Mouse (Mus musculus) thymus, postnatal 25 days (tissue): ENCODE results near the gene Map3k13.
"Not testable (repeated sequence)": the region's sequence is repeated elsewhere in the genome, so short reads cannot be mapped to it uniquely, and the experiment has no call there.

Source experiments
- DNase-seq: peaks from one replicate; pipeline ENCODE4 v3.0.0; 2022

Map3k13 gene

DNA sequence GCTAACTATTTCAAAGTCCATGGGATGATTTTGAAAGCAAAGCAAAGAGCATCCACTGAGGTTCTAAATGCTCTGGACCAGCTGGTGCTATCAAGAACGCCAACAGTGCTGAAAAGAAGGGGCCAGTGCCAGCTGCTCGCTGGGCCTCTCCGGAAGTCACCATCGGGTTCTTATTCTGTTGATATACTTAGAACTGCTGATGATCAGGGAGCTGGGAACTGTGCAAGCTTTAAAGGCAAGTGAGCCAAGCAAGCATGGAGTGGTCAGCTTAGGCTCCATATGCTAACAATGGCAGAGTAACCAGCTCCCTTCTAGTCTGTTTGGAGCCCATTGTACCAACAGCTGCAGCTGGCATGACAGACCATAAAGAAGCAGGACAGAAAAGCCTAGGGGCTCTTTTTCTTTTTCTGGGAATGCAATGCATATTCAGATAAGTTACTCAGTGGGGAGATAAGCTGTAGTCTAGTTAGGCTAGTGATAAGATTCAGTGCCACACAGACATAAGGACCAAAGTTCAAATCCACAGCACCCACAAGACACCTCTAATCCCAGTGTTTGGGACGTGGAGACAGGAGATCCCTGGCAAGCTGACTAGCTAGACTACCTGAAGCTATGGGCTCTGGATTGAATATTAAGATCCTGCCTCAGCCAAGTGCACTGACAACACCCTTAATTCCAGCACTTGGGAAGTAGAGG, 60.6 kb downstream of the Map3k13 start:
- DNase-seq, result no peak

- no peak for DNase-seq
Measured at GRCm38 (mm10) chr16:21856134-21856533, 62.0 kb downstream of the Map3k13 start.

DNA sequence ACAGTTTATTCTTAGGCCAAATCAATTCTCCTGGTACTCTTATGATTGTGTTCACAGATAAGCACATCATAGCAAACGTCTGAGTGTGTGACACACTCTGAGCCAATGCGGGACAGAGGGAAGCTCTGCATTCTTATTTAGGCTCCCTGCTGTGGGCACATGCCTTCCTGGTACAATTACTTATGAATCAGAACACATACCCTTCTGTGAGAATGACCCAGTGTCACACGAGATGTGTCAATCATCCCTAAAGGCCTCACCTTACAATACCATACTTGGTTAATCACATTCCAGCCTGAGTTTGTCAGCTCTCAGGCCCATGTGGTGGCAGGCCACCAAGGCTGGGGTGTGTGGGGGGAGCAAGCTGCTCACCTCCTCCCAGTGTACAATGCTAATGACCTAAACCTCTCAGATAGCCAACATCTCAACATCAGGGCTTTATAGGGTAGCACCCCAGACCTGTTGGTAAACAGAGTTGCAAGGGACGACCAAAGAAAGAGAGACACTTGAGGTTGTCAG, 63.0 kb downstream of the Map3k13 start:
- DNase-seq, result no peak

- no peak for DNase-seq
Measured at GRCm38 (mm10) chr16:21858163-21858562, 64.0 kb downstream of the Map3k13 start.

GRCm38 (mm10) chr16:21858882-21859281, 64.7 kb downstream of the Map3k13 start:
- DNase-seq, result no peak

GRCm38 (mm10) chr16:21862448-21862847, 68.3 kb downstream of the Map3k13 start:
- no peak for DNase-seq

GRCm38 (mm10) chr16:21865250-21865982, 71.3 kb downstream of the Map3k13 start:
- DNase-seq, result no peak

GRCm38 (mm10) chr16:21865983-21866575, 71.9 kb downstream of the Map3k13 start:
- DNase-seq, result no peak

DNA sequence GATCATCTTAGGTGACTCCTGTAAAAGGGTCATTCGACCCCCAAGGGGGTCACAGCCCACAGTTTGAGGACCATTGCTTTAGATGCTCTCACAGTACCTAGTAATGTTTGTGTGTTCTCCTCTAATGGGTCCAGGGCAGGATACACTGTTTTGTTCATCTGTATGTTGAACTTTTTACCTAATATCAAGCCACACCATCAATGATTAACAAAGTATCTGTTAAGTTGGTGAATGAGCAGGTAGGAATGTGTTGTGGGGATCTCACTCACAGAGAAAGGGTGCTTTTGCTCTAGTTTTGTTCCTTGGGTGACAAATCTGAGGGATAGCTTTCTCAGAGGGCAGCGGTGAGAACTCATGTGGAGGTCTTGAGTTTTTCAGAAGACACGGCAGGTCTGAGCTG, 73.6 kb downstream of the Map3k13 start:
- no peak for DNase-seq

DNA sequence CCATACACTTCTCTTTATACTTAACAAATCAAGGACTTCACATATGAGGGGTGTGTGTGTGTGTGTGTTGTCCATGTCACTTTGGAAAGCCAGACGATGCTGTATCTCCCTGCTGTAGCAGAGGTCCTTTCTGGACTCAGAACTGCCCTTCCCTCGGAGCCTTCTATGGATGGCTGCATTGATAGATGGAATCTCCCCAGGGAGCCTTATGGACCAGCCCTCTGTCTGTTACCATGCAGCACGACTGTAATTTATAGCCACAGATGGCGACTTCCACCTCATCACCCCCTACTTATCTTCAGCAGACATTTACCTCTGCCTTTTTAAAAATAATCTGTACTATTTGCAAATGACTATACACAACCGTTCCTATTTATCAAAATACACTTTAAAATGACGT, 74.5 kb downstream of the Map3k13 start:
- no peak for DNase-seq

DNA sequence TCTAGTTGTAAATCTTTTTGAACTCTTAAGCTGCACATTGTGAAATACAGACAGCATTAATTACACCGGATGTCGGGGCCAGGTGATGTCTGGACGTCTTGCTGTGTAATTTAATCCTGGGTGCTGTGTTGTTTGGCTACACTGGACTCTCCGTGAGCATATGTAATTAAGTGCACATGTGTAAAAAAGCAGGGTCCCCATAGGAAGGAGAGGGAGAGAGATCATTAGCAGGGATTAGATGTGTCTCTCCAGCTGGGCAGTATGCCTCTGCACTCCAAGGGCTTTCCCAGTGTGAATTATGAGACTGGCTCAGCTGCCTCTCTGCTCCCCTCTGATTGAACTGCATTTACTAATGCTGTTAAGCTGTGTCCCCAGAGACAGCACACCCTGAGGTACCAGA, 75.7 kb downstream of the Map3k13 start:
- DNase-seq, result no peak

- no peak for DNase-seq
Measured at GRCm38 (mm10) chr16:21877735-21878134, 83.6 kb downstream of the Map3k13 start.

- DNase-seq, result no peak
Measured at GRCm38 (mm10) chr16:21878834-21879233, 84.7 kb downstream of the Map3k13 start.

- DNase-seq, result no peak
Measured at GRCm38 (mm10) chr16:21881181-21881580, 87.0 kb downstream of the Map3k13 start.

DNA sequence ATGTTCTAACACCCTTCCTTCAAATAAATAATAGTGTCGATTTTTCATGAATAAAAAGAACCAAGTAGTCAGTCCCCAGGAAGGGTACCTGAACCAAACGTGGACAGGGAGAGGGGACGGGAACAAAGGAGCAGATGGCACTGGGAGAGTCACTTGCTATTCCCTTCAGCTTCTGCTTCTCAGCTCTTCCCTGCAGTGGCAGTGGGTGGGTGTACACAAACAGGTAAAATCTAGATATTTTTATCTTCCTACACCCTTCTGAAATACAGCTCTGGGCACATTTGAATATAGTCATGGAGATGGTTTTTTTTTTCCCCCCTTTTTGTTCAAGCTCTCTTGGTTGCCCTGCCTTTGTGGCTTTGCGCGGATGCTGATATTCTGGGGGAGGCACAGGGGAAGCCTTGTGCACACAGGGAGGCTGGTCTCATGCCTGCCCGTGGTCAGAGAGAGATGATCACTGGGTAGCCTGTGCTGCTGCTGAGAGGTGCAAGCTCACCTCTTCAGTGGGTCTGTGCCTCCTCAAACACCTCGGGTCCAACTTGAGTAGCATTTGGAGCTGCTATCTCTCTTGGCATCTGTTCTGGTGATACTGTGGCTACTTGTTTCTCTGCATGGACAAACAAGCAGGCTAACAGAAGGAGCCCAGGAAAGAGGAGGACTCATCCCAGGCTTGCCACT, 87.6 kb downstream of the Map3k13 start:
- no peak for DNase-seq

GRCm38 (mm10) chr16:21887601-21888000, 93.5 kb downstream of the Map3k13 start:
- no peak for DNase-seq

DNA sequence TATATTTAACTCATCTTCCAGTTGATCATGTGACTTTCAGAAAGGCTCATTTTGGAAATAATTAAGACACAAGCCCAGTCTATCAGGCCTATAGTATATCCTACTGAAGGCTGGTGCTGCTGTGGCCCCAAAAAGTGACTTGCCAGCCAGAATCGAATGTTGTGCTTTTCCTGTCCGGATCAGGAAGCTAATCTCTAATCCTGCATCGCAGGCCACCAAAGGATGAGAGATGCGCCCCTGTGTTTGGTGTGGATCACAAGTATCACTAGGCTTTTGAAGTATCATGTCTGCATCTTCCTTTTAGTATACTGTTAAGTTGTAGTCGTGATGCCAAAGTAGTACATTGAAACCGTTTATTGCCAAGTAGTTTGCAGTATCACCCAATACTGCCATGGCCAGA, 99.7 kb downstream of the Map3k13 start:
- DNase-seq, result no peak

DNA sequence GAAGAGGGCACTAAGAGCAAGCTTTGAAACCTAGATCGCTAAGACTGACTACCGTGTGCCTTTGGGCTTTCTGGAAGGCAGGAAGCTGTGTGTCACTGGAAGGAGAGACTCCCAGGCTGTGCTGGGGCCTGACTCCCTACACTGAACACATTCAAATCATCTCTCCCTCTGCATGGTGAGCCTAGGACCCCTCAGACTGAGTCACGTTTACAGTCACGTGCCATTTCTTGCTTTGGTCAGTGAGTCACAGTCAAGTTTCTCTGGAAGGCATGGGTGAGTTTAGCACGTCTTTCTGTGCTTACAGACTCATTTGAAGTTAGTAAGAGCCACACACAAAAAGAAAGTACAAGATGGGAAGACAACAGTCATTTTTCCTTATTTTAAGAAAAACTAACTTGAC, 107.1 kb downstream of the Map3k13 start:
- no peak for DNase-seq

- DNase-seq, result no peak
Measured at GRCm38 (mm10) chr16:21904636-21905035, 110.5 kb downstream of the Map3k13 start.

DNA sequence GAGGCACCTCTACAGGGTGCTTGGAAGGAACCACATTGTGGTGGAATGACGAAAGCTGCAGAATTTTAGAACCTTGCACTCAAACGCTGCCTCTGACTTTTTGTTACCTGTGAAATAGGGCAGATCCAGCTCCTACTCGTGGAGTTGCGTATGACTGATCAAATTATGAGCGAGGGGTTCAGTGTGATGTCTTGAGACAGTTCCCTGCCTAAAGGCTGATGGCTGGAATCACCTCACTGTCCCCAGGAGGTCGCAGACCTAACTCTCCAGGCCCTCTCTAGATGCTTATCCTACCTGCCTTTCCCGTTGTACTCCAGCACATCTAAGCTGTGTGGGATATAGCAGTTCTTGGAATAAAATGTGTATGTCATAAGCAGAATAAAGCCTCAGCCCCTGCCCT, 111.8 kb downstream of the Map3k13 start:
- DNase-seq, result no peak

GRCm38 (mm10) chr16:21906902-21907301, 112.8 kb downstream of the Map3k13 start:
- DNase-seq, result no peak

- not testable (repeated sequence) for DNase-seq
Measured at GRCm38 (mm10) chr16:21908906-21909305, 114.8 kb downstream of the Map3k13 start.

DNA sequence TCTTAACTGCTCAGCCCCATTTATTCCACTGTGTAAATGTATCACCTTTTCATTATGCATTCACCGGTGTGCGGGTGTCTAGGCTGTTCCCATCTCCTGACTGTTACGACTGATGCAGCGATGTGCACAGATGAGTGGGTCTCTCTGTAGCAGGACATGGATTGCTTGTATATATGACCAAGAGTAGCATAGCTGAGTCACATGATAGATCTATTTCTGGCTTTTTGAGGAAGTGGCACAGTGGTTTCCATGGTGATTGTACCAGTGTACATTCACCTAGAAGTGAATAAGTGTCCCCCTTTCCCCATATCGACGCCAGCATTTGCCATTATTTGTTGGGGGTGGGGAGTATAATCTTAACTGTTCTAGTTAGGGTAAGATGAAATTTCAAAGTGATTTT, 119.2 kb downstream of the Map3k13 start:
- no peak for DNase-seq
